Mouse (Mus musculus) spleen, adult 2 months (tissue): ENCODE measurements around the gene Clp1.
"Not testable (repeated sequence)": the region's sequence is repeated elsewhere in the genome, so short reads cannot be mapped to it uniquely, and the experiment has no call there.

Source experiments
- CTCF ChIP-seq: fragments of 200-500 bp; IDR thresholded peaks from 2 replicates; pipeline ENCODE4 v1.5.1; 2011; ENCODE audit warnings: mild to moderate bottlenecking, inconsistent platforms; ENCODE audit not compliant: insufficient read depth, insufficient read length, insufficient replicate concordance; ENCODE audit errors: extremely low read depth
- POLR2A ChIP-seq: fragments of 200-500 bp; IDR thresholded peaks from 2 replicates; pipeline ENCODE4 v1.6.1; 2011; ENCODE audit warnings: low read depth, low read length, inconsistent platforms

DNA sequence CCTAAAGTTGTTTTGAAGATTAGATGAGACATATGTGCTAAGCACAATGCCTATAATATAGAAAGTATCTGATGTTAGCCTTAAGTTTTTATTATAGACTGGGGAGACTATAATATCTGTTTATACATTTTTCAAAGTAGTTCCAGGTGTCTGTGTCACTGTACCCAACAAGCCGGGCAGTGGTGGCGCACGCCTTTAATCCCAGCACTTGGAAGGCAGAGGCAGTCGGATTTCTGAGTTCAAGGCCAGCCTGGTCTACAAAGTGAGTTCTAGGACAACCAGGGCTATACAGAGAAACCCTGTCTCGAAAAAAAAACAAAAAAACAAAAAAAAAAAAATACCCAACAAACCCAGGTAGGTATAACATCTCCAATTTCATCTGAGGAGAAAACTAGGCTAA is 1.0 kb upstream of the Clp1 start:
- TF ChIP-seq CTCF, POLR2A: not testable (repeated sequence)
